Mouse (Mus musculus) brain, embryonic 14.5 days (tissue): Measurements from ENCODE around the gene F12.

ENCODE experiments used
- CTCF ChIP-seq: fragments of 200-500 bp; IDR thresholded peaks from 2 replicates; pipeline ENCODE4 v1.5.1; 2012; ENCODE audit warnings: inconsistent platforms, mild to moderate bottlenecking, moderate library complexity, borderline replicate concordance; ENCODE audit not compliant: insufficient read depth, insufficient read length; ENCODE audit errors: extremely low read depth
- POLR2A ChIP-seq: fragments of 200-500 bp; IDR thresholded peaks from 2 replicates; pipeline ENCODE4 v1.6.1; 2012; ENCODE audit warnings: mild to moderate bottlenecking, inconsistent platforms, borderline replicate concordance; ENCODE audit not compliant: poor library complexity, insufficient read depth, insufficient read length, severe bottlenecking; ENCODE audit errors: extremely low read depth

- TF ChIP-seq CTCF, result no peak
- no peak for TF ChIP-seq POLR2A
Observed at GRCm38 (mm10) chr13:55408546-55409120, 18.0 kb downstream of the F12 start.
